Mouse (Mus musculus): ENCODE data around the gene Akt1.
A peak's percentile ranks its signal among the peaks of the same experiment; 100 is the strongest.

Gene Akt1

DNA sequence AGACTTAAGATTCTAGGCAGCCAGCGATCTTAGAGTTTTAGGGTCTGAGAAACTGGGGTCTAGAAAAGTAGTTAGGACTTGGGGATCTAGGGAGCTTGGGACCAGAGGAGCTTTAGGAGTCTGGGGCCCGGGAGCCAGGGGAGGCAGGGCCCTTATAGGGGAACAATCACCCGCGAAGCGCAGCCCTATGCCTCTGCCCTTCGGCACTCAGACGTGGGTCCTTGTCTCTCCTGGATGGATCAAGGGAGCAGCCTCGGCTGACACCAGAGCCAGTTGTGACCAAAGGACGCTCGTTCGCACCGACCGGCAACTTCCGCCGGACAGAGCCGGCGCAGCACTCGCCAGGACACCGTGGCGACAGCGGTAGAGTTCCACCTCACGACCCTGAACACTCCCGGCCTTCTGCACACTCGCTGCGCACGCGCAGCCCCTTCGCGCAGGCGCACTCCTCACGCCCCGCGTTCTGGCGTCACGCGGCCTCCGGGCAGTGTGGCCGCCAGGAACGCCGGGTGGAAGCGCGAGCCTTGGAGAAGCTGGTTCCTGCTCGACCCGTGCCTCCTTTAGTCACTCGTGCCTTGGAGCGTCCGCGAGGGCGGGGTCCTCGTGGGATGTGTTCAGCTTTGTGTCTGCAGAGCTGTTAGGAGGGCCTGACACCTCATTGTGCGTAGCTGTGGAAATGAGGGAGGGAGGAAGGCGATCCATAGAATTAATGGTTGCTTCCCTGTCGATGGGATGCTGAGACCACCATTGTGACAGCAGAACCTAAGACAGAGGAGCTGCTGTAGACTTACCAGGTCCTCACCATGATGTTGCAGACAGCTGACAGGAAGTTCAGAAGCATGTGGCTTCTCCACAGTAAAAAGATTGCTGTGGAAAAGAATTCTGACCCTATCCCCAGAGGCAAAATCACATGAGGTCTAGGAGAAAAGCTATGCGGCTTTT is 18.8 kb upstream of the Akt1 start:
- DNase-seq (ENCODE audit: low read depth in 1 of 2, low spot score in 2 of 2) = peak; percentile 85 to 90

DNA sequence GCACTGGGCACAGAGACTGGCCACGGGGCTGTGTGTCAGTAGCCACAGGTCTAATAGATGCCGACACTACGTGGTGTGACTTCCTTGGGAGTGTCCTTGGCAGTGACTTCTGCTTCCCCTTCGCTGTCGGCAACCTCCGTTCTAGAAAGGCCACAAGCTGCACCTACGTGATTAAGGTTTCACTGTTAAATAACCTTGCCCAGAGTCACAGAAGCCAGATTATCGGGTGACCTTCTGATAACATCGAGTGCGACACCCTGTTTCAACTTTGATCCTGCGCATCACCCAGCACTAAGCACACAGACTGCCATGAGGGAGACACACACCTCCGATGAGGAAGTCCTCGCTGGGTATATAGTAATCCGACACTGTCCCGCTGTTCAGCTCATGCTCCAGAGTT is 13.8 kb upstream of the Akt1 start:
- DNase-seq (ENCODE audit: low read depth in 1 of 2, low spot score in 2 of 2) = peak; percentile 44 to 66

DNA sequence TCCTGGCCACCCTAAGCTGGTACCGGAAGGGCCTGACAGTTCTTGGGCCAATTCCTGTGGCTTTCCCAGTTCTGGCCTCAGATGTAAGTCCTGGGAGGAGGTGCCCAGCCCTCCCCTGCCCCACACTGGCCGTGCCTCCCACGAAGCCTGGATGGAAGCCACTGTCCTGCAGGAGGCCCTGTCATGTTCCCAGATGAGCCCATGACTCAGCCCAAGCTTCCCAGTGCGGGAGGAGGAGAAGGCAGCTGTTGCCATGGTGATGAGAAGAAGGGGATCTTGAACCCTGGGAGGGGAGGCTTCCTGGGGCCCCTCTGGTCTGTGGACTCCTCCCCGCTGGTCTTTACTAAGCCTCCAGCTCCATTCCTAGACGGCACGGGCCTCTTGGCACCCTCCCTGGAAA is 8.7 kb upstream of the Akt1 start:
- no peak for DNase-seq (ENCODE audit: low read depth in 1 of 2, low spot score in 2 of 2)

DNA sequence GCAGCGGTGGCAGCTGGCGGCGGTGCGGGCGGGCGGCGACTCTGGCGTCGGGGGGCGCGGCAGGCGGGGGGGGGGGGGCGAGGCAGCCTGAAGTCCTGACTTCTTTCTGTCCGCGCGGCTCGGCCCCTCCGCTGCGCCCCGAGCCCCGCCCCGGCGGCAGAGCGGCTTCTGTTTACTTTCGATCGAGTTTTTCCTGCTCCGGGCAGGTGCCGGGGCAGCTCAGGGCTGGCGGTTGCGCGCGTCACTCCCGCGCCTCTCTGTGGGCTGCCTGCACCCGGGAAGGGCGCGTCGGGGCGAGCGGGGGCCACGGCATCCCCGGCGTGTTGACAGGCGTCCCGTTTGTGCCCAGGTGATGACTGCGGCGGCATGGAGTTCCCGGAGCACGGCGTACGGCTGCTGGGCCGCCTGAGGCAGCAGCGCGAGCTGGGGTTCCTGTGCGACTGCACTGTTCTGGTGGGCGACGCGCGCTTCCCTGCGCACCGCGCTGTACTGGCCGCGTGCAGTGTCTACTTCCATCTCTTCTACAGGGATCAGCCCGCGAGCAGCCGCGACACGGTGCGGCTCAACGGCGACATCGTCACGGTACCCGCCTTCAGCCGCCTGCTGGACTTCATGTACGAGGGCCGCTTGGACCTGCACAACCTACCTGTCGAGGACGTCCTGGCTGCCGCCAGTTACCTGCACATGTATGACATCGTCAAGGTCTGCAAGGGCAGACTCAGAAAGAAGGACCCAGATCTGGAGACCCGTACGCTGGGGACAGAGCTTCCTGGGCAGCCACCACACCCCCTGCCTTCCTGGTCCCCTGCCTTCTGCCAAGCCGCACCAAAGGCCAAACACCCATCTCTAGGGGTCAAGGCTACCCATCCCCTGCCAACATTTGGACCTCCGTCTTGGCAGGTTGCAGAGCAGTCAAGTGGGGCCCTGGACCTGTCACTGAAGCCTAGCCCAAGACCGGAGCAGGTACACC is 4.6 kb upstream of the Akt1 start:
- no peak for DNase-seq (ENCODE audit: low read depth in 1 of 2, low spot score in 2 of 2)

DNA sequence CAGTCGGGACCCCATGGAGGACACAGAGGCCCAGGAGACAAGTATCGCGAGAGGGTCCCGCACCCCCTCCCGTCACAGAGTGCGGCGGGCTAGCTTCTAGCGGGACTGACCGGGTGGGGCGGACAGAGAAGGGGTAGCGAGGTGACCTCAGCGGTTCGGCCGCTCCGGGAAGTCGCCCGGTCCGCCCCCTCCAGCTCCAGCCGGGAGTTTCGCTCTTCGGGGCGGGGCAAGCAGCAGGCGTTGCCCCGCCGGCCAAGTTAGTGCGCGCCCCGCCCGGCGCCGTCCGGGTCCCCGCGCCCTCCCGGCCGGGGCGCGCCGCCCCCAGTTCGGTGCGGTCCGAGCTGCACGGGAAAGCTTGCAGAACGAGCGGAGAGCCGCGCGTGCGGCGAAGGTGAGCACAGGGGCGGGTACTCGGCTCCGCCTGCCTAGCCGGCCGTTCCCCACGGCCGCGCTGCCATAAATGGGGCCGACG is 3.9 kb upstream of the Akt1 start, which contains the start of gene Zbtb42:
Gene Zbtb42, plus strand, starts transcription at position 274 of the 472 bp plus-strand sequence.
- DNase-seq (ENCODE audit: low read depth in 1 of 2, low spot score in 2 of 2) = peak in 1 of 2 experiments; percentile 25

DNA sequence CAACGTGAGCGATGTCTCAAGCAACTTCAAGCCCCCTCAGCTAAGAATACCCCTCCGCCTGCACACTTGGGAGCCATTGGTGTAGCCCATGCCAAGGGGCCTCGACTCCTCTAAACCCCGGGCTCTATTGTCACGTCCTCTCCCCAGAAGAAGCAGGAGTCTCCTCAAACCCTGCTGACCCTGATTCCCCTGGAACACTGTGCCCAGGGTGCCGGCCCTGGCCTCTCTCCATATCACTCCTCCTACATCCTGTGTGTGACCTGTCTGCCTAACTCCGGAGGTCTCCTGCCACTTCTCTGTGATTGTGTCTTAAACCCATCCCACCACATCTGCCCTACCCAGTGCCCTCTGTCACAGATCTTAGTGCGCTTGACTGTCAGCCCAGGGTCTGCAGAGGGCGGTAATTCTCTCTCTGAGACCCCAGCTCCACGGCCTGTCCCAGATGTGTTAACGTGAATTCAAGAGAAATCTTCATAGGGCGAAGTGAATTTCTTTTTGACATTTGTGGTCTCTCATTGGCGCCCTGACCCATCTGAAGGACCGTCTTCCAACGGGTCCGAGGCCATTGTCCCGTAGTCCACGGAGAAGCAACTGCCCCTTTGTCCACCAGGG is 3.4 kb upstream of the Akt1 start:
- DNase-seq (ENCODE audit: low read depth in 1 of 2, low spot score in 2 of 2) = no peak

DNA sequence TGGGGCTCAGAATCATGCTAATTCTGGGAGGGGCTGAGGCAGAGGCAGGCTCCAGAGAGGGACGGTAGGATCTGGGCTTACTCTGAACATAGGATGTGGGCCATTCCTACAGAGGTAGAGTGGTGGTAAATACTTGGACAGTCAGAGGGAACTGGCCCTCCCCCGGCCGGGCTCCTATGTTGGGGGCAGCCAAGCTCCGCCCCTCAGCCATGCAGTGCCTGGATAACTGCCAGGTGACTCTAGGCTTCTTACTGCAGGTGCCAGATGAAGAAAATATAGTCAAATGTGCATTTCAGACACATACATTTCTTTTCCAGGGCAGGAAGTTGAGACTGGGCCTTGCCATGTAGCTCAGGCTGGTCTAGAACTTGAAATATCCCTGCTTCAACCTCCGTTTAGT is 2.4 kb upstream of the Akt1 start:
- DNase-seq (ENCODE audit: low read depth in 1 of 2, low spot score in 2 of 2) = no peak

DNA sequence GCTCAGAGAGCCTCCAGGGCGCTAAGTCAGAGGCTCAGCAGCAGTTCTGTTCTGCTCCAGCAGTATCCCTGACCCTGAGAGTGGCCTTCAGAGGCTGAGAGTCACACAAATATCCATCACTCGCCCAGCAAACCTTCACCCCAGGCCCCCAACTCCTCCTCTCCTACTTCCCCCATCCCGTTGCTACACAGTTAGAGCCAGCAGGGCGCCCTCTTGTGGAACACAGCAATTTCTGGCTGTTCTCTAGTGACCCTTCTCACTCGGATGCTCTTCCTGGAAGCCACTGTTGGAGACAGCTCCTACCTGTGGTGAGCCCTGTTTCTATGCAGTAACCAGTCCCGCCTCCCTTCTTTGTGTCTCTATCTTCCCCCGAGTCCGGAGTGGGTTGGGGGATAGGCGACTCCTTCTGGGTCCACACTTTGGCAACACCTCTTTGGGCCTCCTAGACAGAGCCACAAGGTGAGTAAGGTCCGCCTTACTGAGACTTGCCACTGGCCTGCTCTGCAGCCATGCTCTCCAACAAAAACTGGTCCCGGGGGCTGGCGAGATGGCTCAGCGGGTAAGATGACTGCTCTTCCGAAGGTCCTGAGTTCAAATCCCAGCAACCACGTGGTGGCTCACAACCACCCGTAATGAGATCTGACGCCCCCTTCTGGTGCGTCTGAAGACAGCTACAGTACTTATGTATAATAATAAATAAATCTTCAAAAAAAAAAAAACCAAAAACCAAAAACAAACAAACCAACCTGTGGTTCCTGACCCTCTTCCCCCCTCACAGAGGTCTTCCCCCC is 756 bp upstream of the Akt1 start:
- DNase-seq (ENCODE audit: low read depth in 1 of 2, low spot score in 2 of 2) = peak; percentile 58 to 81

DNA sequence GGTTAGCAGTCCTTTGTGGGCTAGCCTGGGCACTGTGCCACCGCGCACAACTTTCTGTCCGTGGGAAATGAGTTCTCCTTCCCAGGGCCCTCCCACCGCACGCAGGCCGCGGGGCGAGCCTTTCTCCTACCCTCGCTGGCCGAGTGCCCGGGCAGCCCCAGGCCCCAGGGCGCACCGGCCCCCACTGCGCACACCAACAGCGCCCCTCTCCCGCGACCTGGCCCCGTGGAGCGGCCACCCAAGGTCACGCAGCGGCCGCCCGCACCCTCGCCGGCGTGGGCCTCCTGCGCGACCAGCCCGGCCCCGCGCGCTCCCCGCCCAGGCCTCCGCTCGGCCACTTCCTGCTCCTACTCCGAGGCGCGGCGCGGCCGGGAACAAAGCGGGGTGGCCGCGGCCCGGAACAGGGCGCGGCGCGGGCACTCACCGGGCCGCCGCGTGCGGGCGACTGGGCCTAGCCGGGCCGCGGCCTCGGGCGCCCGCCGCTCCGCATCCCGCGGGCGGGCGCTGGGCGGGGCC is 1.1 kb downstream of the Akt1 start:
- peak in 1 of 2 experiments; percentile 20 for DNase-seq (ENCODE audit: low read depth in 1 of 2, low spot score in 2 of 2)

DNA sequence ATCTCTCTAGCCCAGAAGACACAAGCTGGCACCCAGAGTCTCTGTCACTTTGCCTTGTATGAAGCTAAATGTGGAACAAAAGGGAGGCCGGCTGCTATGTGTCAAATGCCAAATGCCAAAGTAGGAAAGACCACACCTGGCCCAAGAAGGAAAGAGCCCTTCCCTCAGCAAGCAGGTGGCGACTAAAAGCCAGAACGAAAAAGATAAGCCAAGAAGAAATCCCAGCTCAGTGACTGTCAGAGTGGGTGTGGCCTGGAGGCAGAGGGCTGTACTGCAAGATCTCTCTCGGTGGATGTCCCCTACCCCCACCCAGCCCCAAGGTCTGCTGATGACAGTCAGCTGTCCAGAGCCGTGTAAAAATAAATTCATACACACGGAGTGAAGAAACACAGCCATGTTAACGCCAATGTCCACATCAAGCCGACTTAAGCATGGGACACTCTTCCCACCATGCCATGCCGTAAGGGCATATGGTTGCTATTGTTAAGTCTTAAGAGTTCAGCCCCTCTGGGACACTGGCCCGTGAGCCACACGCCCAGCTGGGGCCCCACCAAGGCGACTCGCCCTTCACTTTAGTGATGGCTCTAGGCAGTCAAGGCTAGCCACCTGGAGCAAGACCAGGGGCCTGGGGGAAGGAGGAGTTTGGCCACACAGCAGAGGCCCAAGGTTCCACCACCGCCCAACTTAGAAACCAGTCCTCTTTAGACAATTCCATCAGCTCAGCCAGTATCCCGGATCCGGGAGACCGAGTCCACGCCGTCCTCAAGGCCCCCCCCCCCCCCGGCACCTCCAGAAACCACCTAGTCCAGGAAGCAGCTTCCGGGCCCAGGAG is 1.7 kb downstream of the Akt1 start:
- DNase-seq (ENCODE audit: low read depth in 1 of 2, low spot score in 2 of 2) = no peak

DNA sequence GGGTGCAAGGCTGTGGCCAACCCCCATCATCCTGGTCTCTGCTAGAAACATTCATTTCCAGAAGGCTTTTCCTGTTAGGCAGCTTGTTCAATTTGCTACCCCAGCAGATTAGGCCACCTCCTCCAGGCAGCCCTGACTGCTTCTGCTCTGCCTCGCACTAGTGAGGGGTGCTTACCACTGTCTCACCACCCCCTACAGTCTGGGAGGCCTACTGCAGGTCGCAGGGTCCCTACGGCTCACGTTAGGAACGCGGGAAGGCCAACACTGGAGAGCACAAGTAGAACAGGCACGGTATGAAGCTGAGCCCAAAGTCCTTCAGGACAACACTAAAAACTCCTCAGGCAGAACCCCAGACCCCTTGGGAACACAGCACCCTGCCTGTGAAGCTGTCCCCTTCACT is 2.8 kb downstream of the Akt1 start:
- DNase-seq (ENCODE audit: low read depth in 1 of 2, low spot score in 2 of 2) = no peak

DNA sequence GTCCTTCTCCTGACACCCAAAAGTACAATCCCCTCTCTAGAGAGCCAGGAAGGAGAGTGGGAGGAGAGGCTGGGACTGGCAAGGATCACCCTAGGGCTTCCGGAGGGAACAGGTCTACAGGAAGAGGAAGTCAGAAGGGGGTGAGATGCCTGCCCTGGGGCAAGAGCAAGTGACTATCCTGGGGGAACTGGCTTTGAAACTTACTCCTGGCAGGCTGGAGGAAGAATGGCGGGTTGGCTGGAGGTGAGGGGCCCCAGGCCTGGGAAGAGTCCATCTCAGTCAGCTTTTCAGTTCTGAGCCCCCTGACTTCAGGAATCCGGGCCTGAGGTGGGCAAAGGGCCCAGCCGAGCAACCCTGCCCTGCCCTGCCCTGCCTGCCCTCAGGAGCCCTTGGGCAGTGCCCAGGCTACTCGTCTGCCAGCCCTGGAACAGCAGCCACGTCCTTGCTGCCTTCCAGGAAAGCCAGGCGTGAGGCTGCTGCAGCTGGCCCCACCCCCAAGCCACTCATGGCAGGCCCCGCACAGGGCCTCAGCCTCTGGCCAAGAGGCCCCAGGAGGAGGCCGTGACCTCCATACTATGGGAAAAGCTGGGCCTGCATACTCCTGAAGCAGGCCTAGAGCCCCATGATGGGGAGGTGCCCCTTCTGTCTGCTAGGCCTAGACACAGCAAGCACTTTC is 3.8 kb downstream of the Akt1 start:
- no peak for DNase-seq (ENCODE audit: low read depth in 1 of 2, low spot score in 2 of 2)

DNA sequence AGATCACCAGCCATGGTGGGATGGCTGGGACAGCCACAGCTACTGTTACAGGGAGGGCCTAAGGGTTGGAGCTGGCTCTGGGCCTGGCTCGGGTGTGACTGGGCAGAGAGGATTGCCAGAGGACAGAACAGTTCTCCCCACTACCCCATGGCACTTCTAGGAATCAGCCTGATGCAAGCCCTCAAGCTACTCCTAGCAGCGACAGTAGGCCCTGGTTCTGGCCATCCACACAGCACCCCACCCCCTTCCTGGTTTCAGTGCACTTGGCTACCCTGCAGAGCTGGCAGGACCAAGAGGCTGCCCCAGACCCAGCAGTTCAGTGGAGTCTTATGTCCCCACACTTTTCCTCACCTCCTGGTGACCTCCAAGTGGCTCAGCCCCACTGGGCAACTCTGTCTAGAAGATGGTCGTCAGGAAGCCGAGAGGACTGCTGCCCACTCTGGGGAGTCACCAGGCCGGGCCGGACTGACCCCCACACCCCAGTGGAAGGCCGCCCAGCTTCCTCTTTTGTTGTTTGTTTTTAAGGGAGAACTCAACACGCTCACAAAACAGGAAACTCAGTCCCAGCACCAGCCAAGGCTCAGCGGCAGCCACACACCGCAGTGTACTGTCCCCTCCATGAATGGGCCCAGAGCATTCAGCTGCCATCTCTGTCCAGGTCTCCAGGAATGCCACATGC is 6.9 kb downstream of the Akt1 start:
- DNase-seq (ENCODE audit: low read depth in 1 of 2, low spot score in 2 of 2) = peak in 1 of 2 experiments; percentile 60

DNA sequence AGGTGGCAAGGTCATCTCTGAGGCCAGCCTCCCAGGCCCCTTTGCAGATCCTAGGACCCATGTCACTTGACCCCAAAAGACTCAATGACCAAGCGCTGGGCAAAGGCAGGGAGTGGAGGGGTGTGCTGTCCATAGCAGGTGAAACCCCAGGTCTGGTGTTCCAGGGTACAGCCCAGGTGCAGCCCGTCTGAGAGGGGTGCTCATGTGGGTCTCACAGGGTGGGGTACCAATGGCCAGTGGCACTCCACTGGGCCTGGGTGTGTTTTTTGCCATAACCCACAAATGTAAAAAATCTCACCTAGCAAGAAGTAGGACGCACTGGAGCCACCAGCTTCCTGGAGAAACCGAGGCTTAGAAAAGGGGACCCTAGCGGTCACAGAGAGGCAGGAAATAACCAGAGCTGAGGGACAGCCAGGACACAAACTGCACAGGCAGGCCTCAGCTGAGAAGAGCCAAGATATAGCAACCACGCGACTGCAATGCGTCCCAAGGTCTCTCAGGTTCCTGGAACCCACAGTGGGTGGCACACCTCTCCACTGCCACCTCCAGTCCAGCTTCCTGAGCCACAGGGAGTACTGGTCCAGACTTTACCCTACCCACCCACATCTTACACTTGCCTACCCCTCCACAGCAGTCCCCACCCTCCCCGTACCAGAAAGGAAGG is 8.7 kb downstream of the Akt1 start:
- DNase-seq (ENCODE audit: low read depth in 1 of 2, low spot score in 2 of 2) = no peak

DNA sequence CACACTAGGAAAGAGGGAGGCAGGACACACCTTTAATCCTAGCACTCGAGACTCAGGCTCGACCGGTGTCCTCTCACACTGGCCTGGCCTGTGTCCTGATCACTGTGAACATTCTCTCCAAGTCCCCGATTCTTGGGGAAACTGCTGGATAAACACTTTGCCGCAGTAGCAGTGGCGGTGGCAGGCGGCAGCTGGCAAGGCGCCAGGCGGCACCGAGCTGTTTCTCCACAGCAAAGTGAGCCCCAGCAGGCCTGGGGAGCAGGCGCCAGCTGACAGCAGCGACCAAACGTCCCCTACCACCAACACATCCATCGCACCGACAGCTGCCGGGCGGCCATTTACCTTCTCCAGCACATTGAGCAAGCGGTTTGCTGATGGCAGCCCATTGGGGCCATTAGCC is 9.2 kb downstream of the Akt1 start:
- no peak for DNase-seq (ENCODE audit: low read depth in 1 of 2, low spot score in 2 of 2)

DNA sequence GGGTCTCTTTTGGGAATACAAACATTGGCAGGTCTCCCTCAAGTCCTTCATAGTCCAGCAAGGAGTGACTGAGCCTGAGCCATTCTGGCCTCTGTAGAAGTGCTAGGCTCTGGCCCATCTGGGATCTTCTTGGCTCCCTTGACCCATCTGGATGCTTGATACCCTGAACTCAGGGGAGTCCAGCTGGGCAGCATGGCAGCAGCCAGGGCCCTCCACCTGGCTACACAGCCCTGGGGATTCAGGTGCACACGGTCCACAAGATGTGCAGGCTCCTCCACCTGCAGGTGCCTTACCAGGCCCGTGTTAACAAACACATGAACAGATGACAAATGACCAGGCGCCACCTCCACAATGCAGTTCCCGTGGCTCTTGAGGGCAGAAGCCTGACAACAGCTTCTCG is 10.0 kb downstream of the Akt1 start:
- no peak for DNase-seq (ENCODE audit: low read depth in 1 of 2, low spot score in 2 of 2)

DNA sequence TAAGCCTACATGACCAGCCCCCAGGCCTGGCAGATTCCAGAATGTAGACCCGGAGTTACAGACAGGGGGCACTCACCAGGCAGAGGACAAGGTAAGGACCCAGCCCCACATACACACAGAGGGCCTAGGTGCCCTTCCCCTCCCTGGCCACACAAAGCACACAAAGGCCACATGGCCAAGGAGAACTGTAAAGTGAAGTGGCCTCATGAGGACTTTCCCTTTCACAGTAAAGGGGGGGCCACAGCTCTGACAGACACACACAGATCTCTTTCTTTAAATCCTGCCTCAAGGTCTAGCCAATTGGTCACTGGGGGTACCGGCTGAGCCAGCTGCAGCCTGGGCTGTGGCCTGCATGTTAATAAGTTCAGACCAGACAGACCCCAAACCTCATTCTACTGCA is 10.6 kb downstream of the Akt1 start:
- no peak for DNase-seq (ENCODE audit: low read depth in 1 of 2, low spot score in 2 of 2)

DNA sequence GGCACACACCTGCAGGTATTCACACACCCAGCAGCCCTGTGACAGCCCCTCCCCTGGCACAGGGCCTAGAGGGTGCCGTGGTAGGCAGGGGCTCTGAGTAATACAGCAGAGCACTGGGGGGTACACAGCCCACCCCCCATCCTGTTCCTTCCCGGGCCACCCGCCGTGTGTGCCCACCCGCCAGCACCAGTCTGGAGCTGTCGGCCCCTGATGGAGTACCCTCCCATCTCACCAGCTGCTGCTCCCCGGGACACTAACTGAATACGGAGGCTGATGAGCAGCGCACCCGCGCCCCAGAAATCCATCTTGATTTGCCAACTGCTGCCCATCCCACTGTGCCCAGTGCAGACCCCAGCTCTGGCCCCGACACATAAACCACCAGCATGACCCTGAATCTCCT is 11.0 kb downstream of the Akt1 start:
- DNase-seq (ENCODE audit: low read depth in 1 of 2, low spot score in 2 of 2) = no peak

Measured in monocyte, adult 2 months (primary cell).